Mouse (Mus musculus) myocyte (in vitro differentiated cells): ENCODE data around the gene Sipa1l1. TPM values are rescaled to one million over a fixed set of nuclear protein-coding genes. Genes with fewer than 3 reads are reported as not detected.

Source experiments
- H3K27me3 ChIP-seq: one replicate; pipeline ENCODE4 v1.6.1; 2011; ENCODE audit not compliant: control insufficient read depth, insufficient read depth, insufficient read length
- H3K36me3 ChIP-seq: one replicate; pipeline ENCODE4 v1.6.1; 2011; ENCODE audit not compliant: control insufficient read depth, insufficient read depth
- H3K4me2 ChIP-seq: one replicate; pipeline ENCODE4 v1.6.1; 2011; ENCODE audit warnings: low read depth, control low read depth
- H3K4me3 ChIP-seq: one replicate; pipeline ENCODE4 v1.5.1; 2011; ENCODE audit warnings: mild to moderate bottlenecking, control low read depth, moderate library complexity
- H3K79me2 ChIP-seq: one replicate; pipeline ENCODE4 v1.6.1; 2011; ENCODE audit not compliant: control insufficient read depth, insufficient read depth
- H3ac ChIP-seq: one replicate; pipeline ENCODE4 v1.6.1; 2011; ENCODE audit not compliant: control insufficient read depth, insufficient read length
- CEBPB ChIP-seq: IDR thresholded peaks from 2 replicates; pipeline ENCODE4 v1.6.1; 2011; ENCODE audit warnings: mild to moderate bottlenecking, moderate library complexity; ENCODE audit not compliant: poor library complexity, insufficient read depth, severe bottlenecking
- E2F4 ChIP-seq: IDR thresholded peaks from one replicate; pipeline ENCODE4 v1.6.1; 2011; ENCODE audit warnings: mild to moderate bottlenecking, control low read depth, moderate library complexity; ENCODE audit not compliant: insufficient read depth
- MAX ChIP-seq: IDR thresholded peaks from one replicate; pipeline ENCODE4 v1.6.1; 2011; ENCODE audit warnings: low read depth, mild to moderate bottlenecking, control low read depth
- MYOD1 ChIP-seq, 3 experiments: IDR thresholded peaks; one replicate each; pipeline ENCODE4 v1.6.1; 2011; ENCODE audit warnings: control low read depth in 2 of 3, low read depth in 2 of 3, mild to moderate bottlenecking in 2 of 3, moderate library complexity in 1 of 3; ENCODE audit not compliant: insufficient read length in 2 of 3, control insufficient read depth in 1 of 3
- MYOG ChIP-seq, 3 experiments: IDR thresholded peaks; one replicate each; pipeline ENCODE4 v1.6.1; 2011; ENCODE audit warnings: control low read depth in 2 of 3, low read depth in 2 of 3, mild to moderate bottlenecking in 2 of 3; ENCODE audit not compliant: insufficient read length in 2 of 3, control insufficient read depth in 1 of 3, insufficient read depth in 1 of 3
- POLR2A ChIP-seq: IDR thresholded peaks from one replicate; pipeline ENCODE4 v1.6.1; 2011; ENCODE audit warnings: low read depth, mild to moderate bottlenecking, control low read depth, moderate library complexity; ENCODE audit not compliant: insufficient read length
- POLR2AphosphoS2 ChIP-seq: IDR thresholded peaks from one replicate; pipeline ENCODE4 v1.6.1; 2011; ENCODE audit warnings: low read depth, control low read depth; ENCODE audit not compliant: insufficient read length
- REST ChIP-seq: IDR thresholded peaks from one replicate; pipeline ENCODE4 v1.6.1; 2011; ENCODE audit warnings: mild to moderate bottlenecking, control low read depth, moderate library complexity; ENCODE audit not compliant: insufficient read depth, insufficient read length
- SRF ChIP-seq: IDR thresholded peaks from one replicate; pipeline ENCODE4 v1.6.1; 2011; ENCODE audit warnings: low read depth; ENCODE audit not compliant: control insufficient read depth, insufficient read length
- TCF12 ChIP-seq: IDR thresholded peaks from one replicate; pipeline ENCODE4 v1.6.1; 2011; ENCODE audit warnings: mild to moderate bottlenecking, control low read depth; ENCODE audit not compliant: poor library complexity, insufficient read depth, severe bottlenecking
- TCF3 ChIP-seq: IDR thresholded peaks from one replicate; pipeline ENCODE4 v1.6.1; 2011; ENCODE audit warnings: low read depth, control low read depth; ENCODE audit not compliant: insufficient read length
- USF1 ChIP-seq: IDR thresholded peaks from one replicate; pipeline ENCODE4 v1.6.1; 2011; ENCODE audit warnings: low read depth, mild to moderate bottlenecking, control low read depth, moderate library complexity
- polyA plus RNA-seq: library from polyadenylated mRNA; unstranded; fragments of >200 nt; fragmentation: generic; extraction: Trizol; gene quantifications from one replicate; pipeline ENCODE4 v1.2.1, GENCODE M21; 2012; ENCODE audit warnings: missing spikeins

Sipa1l1 gene
- polyA plus RNA-seq, 1 experiment: 22.5 TPM

GRCm38 (mm10) chr12:82312091-82312820, 143.1 kb downstream of the Sipa1l1 start:
- H3ac ChIP-seq: no peak overlapping the region
- no peaks in the 10 kb centered on the region for H3K27me3 ChIP-seq
- TF ChIP-seq POLR2A (no peak), MYOD1 (IDR thresholded peaks at IDR 0.05; ENCODE audit: control insufficient read depth in 1 of 3, insufficient read length in 2 of 3, low read depth in 2 of 3) (no peak), POLR2AphosphoS2 (no peak), CEBPB (no peak), TCF12 (no peak), REST (no peak), TCF3 (no peak), MAX (no peak), MYOG (IDR thresholded peaks at IDR 0.05; ENCODE audit: control insufficient read depth in 1 of 3, insufficient read depth in 1 of 3, insufficient read length in 2 of 3, low read depth in 2 of 3) (no peak), SRF (no peak), USF1 (no peak), E2F4 (no peak)
- H3K4me2 ChIP-seq: peak overlapping the region; percentile 67
- no peaks in the 10 kb centered on the region for H3K36me3 ChIP-seq
- H3K79me2 ChIP-seq: no peaks in the 10 kb centered on the region
- H3K4me3 ChIP-seq: no peak overlapping the region

DNA sequence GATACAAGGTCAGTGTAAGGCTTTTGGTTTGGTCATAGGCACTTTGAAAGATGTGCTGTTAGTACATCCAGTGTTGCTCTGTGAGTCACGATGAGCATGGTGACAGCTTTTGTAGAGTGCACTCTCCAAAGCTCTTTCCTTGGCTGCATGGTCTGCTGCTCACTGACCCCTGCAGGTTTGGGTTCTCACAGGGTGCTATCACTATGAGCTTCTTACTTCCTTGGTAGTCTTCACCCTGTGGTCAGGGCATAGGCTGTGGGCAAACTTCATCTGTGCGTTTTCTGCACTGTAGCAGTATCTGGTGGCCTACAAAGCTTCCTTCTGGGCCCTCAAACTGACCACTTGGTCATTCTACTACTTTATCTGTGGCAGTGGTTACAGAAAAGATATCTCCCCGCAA, 144.0 kb downstream of the Sipa1l1 start:
- no peak for TF ChIP-seq REST
- TF ChIP-seq MAX: no peak
- TF ChIP-seq E2F4: no peak
- no peak for TF ChIP-seq SRF
- TF ChIP-seq TCF3: no peak
- no peak for TF ChIP-seq POLR2AphosphoS2
- no peak for TF ChIP-seq USF1
- TF ChIP-seq POLR2A: no peak
- no peak for TF ChIP-seq CEBPB
- TF ChIP-seq MYOG (IDR thresholded peaks at IDR 0.05; ENCODE audit: control insufficient read depth in 1 of 3, insufficient read depth in 1 of 3, insufficient read length in 2 of 3, low read depth in 2 of 3): no peak
- no peak for TF ChIP-seq MYOD1 (IDR thresholded peaks at IDR 0.05; ENCODE audit: control insufficient read depth in 1 of 3, insufficient read length in 2 of 3, low read depth in 2 of 3)
- TF ChIP-seq TCF12: no peak
- Histone ChIP-seq H3K4me3 (no peak overlapping the region), H3K36me3 (no peaks in the 10 kb centered on the region), H3K27me3 (no peaks in the 10 kb centered on the region), H3K4me2 (no peak overlapping the region), H3K79me2 (no peaks in the 10 kb centered on the region), H3ac (no peak overlapping the region)

DNA sequence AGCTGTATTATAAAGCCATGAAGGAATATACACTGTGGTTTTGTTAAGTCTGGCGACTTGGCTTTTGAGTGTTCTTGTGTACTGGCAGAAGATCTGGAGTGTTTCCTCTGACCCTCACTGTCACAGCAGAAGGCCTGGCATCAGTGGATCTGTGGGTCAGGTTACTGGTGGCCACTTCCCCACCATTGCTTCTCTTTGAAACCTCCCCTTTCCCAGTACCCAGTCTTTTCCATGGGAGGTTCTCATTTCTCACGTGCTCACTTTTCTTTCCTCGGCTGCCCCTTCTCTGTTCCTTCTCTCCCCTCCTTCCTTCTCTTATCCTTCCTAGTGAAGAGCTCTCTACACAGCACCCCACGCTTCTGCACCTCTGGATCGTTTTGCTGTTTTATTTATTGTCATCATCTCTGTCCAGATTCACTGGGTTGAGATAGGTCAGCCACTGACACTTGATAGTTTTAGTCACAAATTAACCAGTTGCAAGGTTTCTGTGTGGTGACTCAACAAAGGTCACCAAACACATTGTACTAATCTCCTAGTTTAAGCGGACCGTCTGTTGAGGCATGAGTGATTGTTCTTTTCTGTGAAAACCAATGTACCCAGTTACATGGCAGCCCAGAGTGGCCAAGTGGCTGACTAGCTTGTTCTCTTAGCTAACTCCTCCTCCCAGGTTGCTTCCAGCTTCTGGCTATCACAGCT, 150.5 kb downstream of the Sipa1l1 start:
- no peak overlapping the region for H3K4me3 ChIP-seq
- TF ChIP-seq MAX (no peak), REST (no peak), TCF3 (no peak), POLR2A (no peak), MYOG (IDR thresholded peaks at IDR 0.05; ENCODE audit: control insufficient read depth in 1 of 3, insufficient read depth in 1 of 3, insufficient read length in 2 of 3, low read depth in 2 of 3) (no peak), TCF12 (no peak), E2F4 (no peak), USF1 (no peak), SRF (no peak), POLR2AphosphoS2 (no peak), CEBPB (no peak), MYOD1 (IDR thresholded peaks at IDR 0.05; ENCODE audit: control insufficient read depth in 1 of 3, insufficient read length in 2 of 3, low read depth in 2 of 3) (no peak)

DNA sequence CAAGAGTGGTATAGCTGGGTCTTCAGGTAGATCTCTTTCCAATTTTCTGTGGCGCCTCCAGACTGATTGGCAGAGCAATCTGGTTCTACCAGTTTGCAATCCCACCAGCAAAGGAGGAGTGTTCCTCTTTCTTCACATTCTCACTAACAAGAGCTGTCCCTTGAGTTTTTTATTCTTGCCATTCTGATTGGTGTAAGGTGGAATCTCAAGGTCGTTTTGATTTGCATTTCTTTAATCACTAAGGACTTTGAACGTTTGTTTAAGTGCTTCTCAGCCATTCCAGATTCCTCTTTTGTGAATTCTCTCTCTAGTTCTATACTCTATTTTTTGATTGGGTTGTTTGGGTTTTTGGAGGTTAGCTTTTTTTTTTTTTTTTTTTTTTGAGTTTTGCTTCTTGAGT, 151.1 kb downstream of the Sipa1l1 start:
- Histone ChIP-seq H3K27me3 (no peaks in the 10 kb centered on the region), H3K79me2 (peaks cover 6% of the 10 kb centered on the region), H3K4me3 (no peak overlapping the region), H3K4me2 (no peak overlapping the region), H3K36me3 (no peaks in the 10 kb centered on the region), H3ac (no peak overlapping the region)
- no peak for TF ChIP-seq POLR2AphosphoS2
- no peak for TF ChIP-seq USF1
- no peak for TF ChIP-seq SRF
- no peak for TF ChIP-seq REST
- TF ChIP-seq MYOG (IDR thresholded peaks at IDR 0.05; ENCODE audit: control insufficient read depth in 1 of 3, insufficient read depth in 1 of 3, insufficient read length in 2 of 3, low read depth in 2 of 3): no peak
- TF ChIP-seq MYOD1 (IDR thresholded peaks at IDR 0.05; ENCODE audit: control insufficient read depth in 1 of 3, insufficient read length in 2 of 3, low read depth in 2 of 3): no peak
- no peak for TF ChIP-seq CEBPB
- TF ChIP-seq E2F4: no peak
- TF ChIP-seq MAX: no peak
- no peak for TF ChIP-seq TCF3
- no peak for TF ChIP-seq TCF12
- no peak for TF ChIP-seq POLR2A

More for the DNA sequence above, 150.5 kb downstream of the Sipa1l1 start:
- H3ac ChIP-seq: no peak overlapping the region
- no peaks in the 10 kb centered on the region for H3K27me3 ChIP-seq
- H3K79me2 ChIP-seq: peaks cover 3% of the 10 kb centered on the region
- no peaks in the 10 kb centered on the region for H3K36me3 ChIP-seq
- no peak overlapping the region for H3K4me2 ChIP-seq
